Mouse (Mus musculus) lung, postnatal 25 days (tissue): ENCODE results near the gene Zfp1.

Experiments used
- DNase-seq: peaks from one replicate; pipeline ENCODE4 v3.0.0; 2022; ENCODE audit warnings: low spot score

Zfp1 gene

GRCm38 (mm10) chr8:111625694-111626527 lies 17.3 kb upstream of the Zfp1 start:
- peak; percentile 79 for DNase-seq

- no peak for DNase-seq
These were observed 16.7 kb upstream of the Zfp1 start for GRCm38 (mm10) chr8:111626528-111626820.

GRCm38 (mm10) chr8:111626933-111627332 lies 16.3 kb upstream of the Zfp1 start:
- no peak for DNase-seq

GRCm38 (mm10) chr8:111627923-111628322 lies 15.3 kb upstream of the Zfp1 start:
- DNase-seq = no peak

- no peak for DNase-seq
These were observed 14.8 kb upstream of the Zfp1 start for GRCm38 (mm10) chr8:111628401-111628800.

- DNase-seq = no peak
These were observed 14.2 kb upstream of the Zfp1 start for GRCm38 (mm10) chr8:111628894-111629501.

- peak; percentile 69 for DNase-seq
These were observed 13.1 kb upstream of the Zfp1 start, which contains the start of gene Ldhd for GRCm38 (mm10) chr8:111630105-111630521. Gene Ldhd, minus strand, starts transcription at chr8:111630374.

- no peak for DNase-seq
These were observed 11.6 kb upstream of the Zfp1 start for GRCm38 (mm10) chr8:111631589-111631988.

GRCm38 (mm10) chr8:111632976-111633375 lies 10.2 kb upstream of the Zfp1 start:
- DNase-seq = no peak

- DNase-seq = no peak
These were observed 5.1 kb upstream of the Zfp1 start for GRCm38 (mm10) chr8:111638086-111638485.

- DNase-seq = no peak
These were observed 2.1 kb upstream of the Zfp1 start for GRCm38 (mm10) chr8:111641064-111641463.

- DNase-seq = no peak
These were observed 705 bp upstream of the Zfp1 start for GRCm38 (mm10) chr8:111642496-111642895.

- DNase-seq = no peak
These were observed 300 bp upstream of the Zfp1 start for GRCm38 (mm10) chr8:111642939-111643263.

GRCm38 (mm10) chr8:111644286-111645051 lies 1.3 kb downstream of the Zfp1 start:
- DNase-seq = peak; percentile 73

GRCm38 (mm10) chr8:111645715-111646114 lies 2.5 kb downstream of the Zfp1 start:
- DNase-seq = no peak

GRCm38 (mm10) chr8:111648834-111649233 lies 5.6 kb downstream of the Zfp1 start:
- DNase-seq = no peak

- DNase-seq = no peak
These were observed 7.5 kb downstream of the Zfp1 start for GRCm38 (mm10) chr8:111650651-111651050.

GRCm38 (mm10) chr8:111653524-111653923 lies 10.3 kb downstream of the Zfp1 start:
- DNase-seq = no peak

- DNase-seq = no peak
These were observed 14.2 kb downstream of the Zfp1 start for GRCm38 (mm10) chr8:111657312-111657854.

- DNase-seq = no peak
These were observed 15.7 kb downstream of the Zfp1 start for GRCm38 (mm10) chr8:111658819-111659423.

- peak; percentile 83 for DNase-seq
These were observed 19.3 kb downstream of the Zfp1 start for GRCm38 (mm10) chr8:111662473-111662872.

- no peak for DNase-seq
These were observed 23.6 kb downstream of the Zfp1 start for GRCm38 (mm10) chr8:111666751-111667150.
